Mouse (Mus musculus): ENCODE results near the gene Dgki.

The Dgki gene

DNA sequence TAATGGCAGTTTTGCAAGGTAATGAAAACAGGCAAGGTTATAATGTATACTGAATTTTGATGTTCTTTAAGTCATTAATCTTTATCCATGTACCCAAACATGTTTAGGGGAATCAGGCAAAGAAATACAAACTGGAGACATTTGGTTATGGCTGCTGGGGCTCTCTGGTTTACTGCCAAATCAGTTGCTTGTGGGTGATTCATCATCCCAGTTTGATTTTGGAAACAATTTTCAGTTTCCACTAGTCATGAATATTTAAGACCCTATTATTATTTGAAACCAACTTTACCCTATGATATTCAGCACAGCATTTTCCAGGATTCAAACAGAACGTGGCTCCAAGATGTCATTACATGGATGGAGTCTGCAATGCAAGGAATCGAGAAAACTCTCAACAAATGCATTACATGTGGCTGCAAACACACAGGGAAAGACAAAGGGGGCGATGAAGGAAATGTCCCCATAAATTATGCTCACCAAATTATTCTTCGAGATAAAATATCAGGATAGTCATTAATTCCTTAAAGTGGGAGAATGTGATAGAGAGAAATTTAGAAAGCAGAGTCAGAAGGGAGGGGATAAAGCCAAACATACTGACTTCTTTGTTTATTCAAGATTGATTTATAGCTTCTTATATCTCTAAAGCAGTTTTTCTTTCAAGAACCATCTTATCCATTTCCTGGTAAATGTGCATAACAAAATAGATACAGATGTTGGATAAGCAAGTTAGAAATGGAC is 481.5 kb downstream of the Dgki start:
- intact Hi-C loops (cut with DNase I), result no loop called here

DNA sequence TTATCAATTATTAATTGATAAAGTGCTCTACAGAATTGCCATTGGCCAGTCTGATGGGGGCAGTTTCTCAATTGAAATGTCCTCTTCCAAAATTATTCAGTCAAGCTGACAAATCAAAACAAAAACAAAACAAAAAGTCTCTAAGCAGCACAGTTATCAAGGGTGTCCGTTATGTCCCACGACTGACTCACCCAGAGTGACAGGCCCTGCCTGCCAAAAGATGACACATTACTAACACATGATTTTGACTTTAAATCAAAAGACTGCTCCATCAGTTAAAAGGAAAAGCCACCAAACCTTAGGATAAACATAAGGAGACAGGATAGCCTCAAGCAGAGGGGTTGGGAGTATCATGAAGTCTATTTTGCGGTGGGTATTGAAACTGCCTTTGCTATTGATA is 483.3 kb downstream of the Dgki start:
- intact Hi-C loops (cut with DNase I), result no loop called here

DNA sequence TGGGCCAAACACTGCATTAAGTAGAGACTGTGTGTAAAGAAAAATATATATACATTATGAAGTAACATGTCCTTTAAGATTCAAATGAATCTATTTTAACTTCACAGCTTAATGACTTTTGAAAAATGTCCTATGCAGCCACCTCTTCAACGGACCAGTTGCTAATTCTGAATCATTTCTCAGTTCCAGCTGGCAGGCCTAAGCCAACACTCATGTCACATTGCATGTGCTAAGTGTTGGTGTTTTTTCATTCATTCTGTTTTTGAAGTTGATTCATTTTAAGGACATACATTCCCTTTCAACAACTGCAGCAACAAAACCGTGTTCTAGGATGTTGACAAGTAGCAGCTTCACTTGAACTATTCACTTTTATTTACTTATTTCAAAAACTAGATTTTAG is 484.0 kb downstream of the Dgki start:
- intact Hi-C loops (cut with DNase I), result no loop called here

DNA sequence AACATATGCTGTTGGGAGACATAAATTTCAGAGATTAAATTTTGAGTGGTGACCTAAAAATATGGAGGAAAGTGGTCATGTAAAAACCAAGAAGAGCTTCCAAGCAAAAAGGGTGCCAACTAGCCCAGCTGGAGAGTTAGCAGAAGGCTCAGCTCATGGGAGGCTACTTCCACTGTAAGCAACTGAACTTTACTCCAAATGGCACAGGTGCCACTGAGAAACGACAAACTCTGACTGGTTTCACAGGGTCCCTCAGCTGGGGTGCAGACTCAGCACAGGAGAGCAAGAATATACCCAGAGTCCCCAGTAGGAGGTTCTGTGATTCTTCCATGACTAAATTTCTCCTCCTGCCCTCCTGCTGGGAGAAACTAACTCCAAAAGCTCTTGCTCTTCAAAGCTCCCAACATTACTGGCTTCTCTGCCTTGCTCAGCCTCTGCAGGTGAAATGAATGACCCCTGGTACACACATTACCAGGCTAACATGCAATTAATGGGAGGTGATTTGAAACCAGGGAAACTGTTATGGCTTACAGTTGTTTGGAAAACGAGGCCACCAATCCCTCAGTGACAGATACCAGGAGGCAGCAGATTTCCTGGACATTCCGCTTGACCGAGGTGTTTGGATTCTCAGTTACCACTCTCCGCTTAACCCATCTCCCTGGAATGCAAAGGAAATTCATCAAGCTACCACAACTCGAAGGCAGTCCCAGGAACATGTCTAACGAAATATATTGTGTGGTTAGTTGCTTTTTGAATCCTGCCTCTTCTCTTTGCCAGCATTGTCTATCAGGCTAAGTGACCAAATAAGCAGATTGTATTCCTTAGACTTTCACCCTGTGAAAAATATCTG is 487.1 kb downstream of the Dgki start:
- intact Hi-C loops (cut with DNase I), result no loop called here

DNA sequence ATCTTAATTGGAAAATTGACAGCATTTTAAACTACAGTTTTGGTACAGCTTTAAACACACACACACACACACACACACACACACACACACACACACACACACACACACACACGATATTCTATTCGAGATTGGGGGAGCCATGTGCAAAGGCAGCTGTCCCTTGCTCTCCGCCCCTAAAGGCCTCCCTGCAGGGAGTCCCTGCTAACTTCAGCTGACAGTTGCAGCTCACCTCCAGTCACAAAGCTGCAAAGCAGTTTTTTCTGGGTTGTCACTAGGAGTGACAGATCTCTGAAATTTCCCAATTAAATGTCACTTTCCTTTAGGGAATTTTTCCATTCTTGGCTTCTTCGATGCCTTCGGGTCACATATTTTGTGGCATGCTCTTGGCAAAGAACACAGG is 489.5 kb downstream of the Dgki start:
- intact Hi-C loops (cut with DNase I), result no loop called here

DNA sequence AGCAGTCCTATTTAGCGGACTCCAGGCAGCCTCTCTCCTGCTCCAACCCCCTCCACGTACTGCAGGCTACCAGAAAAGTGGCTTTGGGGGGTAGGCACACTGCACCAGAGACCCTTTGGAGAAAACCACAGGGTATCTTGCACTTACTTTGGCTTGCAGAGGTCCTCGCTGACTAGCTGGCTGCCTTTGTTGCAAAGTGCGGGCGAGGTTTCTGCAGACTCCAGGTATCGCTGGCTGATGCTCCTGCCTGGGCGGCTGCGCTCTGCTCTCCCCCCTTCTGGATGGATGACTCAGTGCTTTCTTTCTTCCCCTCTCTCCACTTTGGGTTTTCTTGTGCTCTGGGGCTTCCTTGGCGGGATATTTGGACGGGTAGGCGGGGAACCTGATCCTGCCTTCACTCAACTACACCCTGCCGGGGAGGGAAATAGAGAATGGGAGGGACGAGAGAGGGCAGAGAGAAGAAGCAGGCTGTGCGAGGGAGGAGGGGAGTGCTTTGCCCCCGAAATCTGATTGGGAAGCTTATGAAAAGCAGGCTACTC is 490.2 kb downstream of the Dgki start, which contains the start of gene Ptn:
Gene Ptn (minus strand): TSS at position 474 of the 539 bp plus-strand sequence.
- intact Hi-C loops (cut with DNase I), result no loop called here

DNA sequence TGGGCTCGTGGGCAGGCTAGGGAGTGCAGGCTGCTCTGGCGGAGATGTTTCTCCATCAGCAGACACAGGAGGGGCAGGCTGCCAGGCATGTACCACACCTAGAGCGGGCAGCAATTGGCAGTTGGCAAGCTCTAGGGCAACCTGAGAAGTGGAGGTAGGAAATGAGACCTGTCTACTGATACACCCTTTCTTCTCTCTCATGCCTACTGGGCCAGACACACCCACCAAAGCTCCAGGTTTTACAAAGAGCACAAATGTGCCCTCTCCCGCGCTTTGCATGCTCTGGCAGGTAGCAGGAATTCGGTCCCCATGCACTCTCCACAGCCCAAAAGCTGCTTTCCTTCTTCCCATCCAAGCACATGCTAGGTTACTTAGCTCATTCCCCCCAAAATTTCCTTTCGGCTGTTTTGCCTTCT is 490.7 kb downstream of the Dgki start:
- intact Hi-C loops (cut with DNase I), result no loop called here

DNA sequence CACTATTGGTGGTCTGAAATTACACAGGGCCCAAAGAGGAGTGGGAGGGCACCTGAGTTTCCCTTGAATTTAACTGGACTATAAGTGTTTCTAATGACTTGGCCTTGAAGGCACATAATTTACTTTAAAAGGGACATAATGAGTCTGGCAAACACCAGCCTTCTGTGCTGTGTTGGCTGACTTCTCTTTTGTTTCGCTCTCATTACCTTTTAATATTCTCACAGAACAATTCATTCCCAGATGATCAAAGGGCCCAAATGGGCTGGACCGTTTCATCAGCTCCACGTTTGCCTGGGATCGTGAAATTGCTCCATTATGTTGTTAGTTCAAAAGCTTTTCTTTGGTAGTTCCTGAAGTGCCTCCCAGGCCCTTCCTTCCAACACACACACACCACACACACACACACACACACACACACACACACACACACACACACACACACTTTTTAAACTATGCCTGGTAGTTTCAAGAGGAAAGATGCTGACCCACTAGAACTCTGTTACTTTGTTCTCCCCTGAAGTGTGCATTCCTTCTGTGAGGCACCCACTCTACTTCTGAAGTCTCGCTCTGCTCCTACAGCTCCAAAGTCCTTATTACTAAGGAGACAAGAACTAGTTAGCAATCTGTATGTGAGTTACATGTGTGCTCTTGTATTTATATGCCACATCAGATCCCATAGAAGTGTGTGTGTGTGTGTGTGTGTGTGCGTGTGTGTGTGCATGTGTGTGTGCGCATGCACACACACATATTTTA is 491.5 kb downstream of the Dgki start:
- intact Hi-C loops (cut with DNase I), result no loop called here

DNA sequence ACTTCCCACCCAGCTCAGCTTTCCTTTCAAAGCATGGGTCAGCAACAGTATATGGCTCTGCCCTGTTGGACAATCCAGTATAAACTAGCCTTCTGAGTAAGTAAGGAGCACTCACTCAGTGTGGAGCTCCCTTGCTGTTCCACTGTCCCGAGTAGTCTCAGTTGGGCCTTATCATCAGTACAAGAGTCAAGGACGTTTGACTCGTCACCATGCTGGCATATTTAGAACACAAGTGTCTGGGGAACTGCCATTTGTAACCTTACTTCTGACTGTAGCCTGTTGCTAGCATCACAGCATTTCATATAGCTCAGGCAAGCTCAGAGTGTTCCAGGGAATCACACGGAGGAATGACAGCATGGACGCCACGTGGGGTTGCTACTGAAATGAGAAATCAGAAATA is 493.1 kb downstream of the Dgki start:
- intact Hi-C loops (cut with DNase I), result no loop called here

DNA sequence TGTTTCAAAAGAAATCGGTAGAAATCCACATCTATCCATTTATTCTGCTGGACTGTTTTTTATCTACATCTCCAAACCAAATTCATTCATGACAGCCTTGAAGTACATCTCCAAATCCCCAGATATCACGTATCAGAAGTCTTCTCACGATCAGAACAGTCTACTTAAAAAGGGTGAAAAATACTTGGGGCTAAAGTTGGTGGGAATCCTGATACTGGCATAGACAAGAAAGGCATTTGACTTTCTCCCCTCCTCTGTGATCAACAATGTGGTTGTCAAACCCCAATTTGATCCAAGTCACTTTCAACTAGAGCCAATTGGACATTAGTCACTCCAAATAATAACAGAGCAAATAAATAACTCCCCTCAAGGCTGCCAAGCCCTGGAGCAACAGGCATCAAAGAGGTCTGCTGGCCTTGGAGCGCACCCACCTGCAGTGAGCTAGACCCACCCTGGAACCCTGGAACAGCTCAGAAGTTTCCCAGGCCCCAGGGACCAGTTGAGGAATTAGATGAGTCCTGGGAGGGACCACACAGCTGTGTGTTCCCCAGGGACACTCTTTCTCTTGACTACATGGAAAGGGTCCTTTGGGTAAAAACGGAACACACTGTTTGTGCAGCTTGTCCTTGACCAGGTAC is 499.6 kb downstream of the Dgki start:
- intact Hi-C loops (cut with DNase I), result no loop called here

DNA sequence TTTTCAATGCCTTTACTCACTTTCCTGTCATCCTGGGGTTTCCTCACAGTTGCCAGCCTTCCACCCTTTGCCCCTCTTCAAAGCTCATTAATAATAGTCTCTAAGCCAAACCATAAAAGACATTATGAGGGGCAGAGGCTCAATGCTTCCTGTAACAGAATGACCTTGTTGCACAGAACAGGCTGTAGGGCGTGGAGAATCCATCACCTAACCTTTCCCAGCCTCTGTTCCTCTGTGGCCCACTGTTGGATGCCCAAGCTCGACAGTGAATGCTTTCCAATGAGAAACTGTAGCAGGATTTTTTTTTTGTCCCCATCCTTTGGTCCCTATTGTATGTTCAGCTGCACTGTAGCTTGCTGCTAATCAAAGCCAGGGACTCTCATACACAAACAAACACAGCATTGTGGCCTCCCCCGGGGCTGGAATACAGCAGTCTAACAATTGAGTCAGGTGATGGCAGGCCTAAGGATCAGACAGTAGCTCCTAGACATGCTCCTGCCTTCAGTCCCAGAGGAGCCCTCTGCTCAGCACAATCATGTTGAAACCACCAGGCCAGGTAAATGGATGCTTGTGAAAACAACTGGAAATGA is 502.8 kb downstream of the Dgki start:
- intact Hi-C loops (cut with DNase I), result no loop called here
